In the genomic region with DNA sequence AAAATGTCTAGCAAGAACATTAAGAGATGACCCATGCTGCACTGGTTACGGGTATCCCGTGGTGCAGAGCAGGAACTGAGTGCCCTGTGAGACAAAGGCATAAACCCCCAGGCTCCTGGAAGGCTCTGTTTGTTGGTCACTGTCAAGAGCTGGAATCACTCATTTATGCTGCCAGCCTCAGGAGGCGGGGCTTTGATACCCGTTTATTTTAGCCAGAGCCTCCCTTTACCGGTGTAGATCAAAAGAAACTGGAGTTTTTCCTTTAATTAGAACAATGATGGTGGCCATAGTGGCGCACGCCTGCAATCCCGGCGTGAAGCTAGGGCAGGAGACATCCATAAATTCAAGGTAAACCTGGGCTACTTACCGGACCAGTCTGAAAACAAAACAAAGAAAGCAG, we compare ENCODE assay signal across 23 mouse cellular contexts. TPM values are rescaled to one million over a fixed set of nuclear protein-coding genes. Genes with fewer than 3 reads are reported as not detected.
DNase-seq lines count a peak whose midpoint lies in the region; ATAC-seq and TF ChIP-seq lines count a peak whose summit lies in the region.
"Had no signal": no experiment of that assay in that cellular context is flagged by ENCODE, and none has a peak within 500 bp of the region (broad histone marks: within the 10 kb centered on the region; RNA-seq: fewer than 3 reads in every experiment).

No protein-coding gene starts in this region.

- H3K9me3 ChIP-seq in erythroblast, embryonic 14.5 days (ENCODE audit: control insufficient read depth, low read length): no peaks in the 10 kb centered on the region
- no peaks in the 10 kb centered on the region for H3K9me3 ChIP-seq in heart, embryonic 13.5 days
- H3K9me3 ChIP-seq in ES-E14 (ENCODE audit: control insufficient read depth, insufficient read depth, low read depth, low read length): no peaks in the 10 kb centered on the region
- no peaks in the 10 kb centered on the region for H3K9me3 ChIP-seq in forebrain, embryonic 13.5 days (replicated peaks)
- H3K9me3 ChIP-seq: embryonic facial prominence, embryonic 13.5 days; forebrain, embryonic 15.5 days; hindbrain, embryonic 15.5 days had no signal

- DNase-seq in heart, adult 9 months (ENCODE audit: low spot score in 2 of 2): no peak
- DNase-seq in ES-E14 (ENCODE audit: low read depth, low spot score): no peak
- DNase-seq: adrenal gland, postnatal 14 days; B cell, adult 2 months; cerebellum, adult 11-12 months; cerebellum, adult 9-11 months; cerebellum, postnatal 36 days; gastrocnemius, postnatal 14 days; kidney, adult 8-10 months had no signal

- no peak overlapping the region for H3K27ac ChIP-seq in heart, embryonic 13.5 days (replicated peaks)
- peak overlapping the region; percentile 22; the same call in 1 of the 2 replicates for H3K27ac ChIP-seq in ES-E14 (ENCODE audit: insufficient read depth, low read depth, low read length, poor library complexity, severe bottlenecking)
- H3K27ac ChIP-seq in forebrain, embryonic 13.5 days: no peak overlapping the region
- H3K27ac ChIP-seq: forebrain, embryonic 10.5 days; forebrain, embryonic 15.5 days; hindbrain, embryonic 15.5 days had no signal

- in situ Hi-C loops in ES-E14 (cut with MboI; ENCODE audit: low sequenced_read_pairs in 2 of 2, unreplicated experiment in 2 of 2): no loop called here

- H3K27me3 ChIP-seq in erythroblast, embryonic 14.5 days (ENCODE audit: control insufficient read depth): no peaks in the 10 kb centered on the region
- H3K27me3 ChIP-seq in heart, embryonic 13.5 days (replicated peaks): no peaks in the 10 kb centered on the region
- no peaks in the 10 kb centered on the region for H3K27me3 ChIP-seq in forebrain, embryonic 13.5 days
- H3K27me3 ChIP-seq: embryonic facial prominence, embryonic 13.5 days; forebrain, embryonic 15.5 days; hindbrain, embryonic 15.5 days had no signal

- H3K4me3 ChIP-seq in erythroblast, embryonic 14.5 days (replicated peaks): peak overlapping the region; percentile 43
- H3K4me3 ChIP-seq in heart, embryonic 13.5 days: no peak overlapping the region
- H3K4me3 ChIP-seq in ES-E14 (ENCODE audit: insufficient read depth in 1 of 2, low read depth in 1 of 2, low read length in 2 of 2, poor library complexity in 1 of 2, severe bottlenecking in 1 of 2): peak overlapping the region; percentile 55 to 65; a peak in 3 of 4 replicates
- H3K4me3 ChIP-seq in forebrain, embryonic 13.5 days: no peak overlapping the region
- H3K4me3 ChIP-seq: embryonic facial prominence, embryonic 13.5 days; forebrain, embryonic 10.5 days; forebrain, embryonic 15.5 days; hindbrain, embryonic 15.5 days had no signal

- peaks cover 2% of the 10 kb centered on the region; the same call in 1 of the 2 replicates for H3K36me3 ChIP-seq in erythroblast, embryonic 14.5 days (ENCODE audit: control insufficient read depth)
- H3K36me3 ChIP-seq in heart, embryonic 13.5 days: peaks cover 17% of the 10 kb centered on the region
- peaks cover 10% of the 10 kb centered on the region; the same call in 1 of the 2 replicates for H3K36me3 ChIP-seq in ES-E14 (ENCODE audit: control insufficient read depth, insufficient read depth, low read length, poor library complexity, severe bottlenecking)
- H3K36me3 ChIP-seq in forebrain, embryonic 13.5 days (ENCODE audit: poor library complexity, severe bottlenecking): peaks cover 7% of the 10 kb centered on the region; the same call in 1 of the 2 replicates
- H3K36me3 ChIP-seq: forebrain, embryonic 15.5 days; hindbrain, embryonic 15.5 days had no signal

- peak overlapping the region; percentile 4 for H3K4me2 ChIP-seq in heart, embryonic 13.5 days
- no peak overlapping the region for H3K4me2 ChIP-seq in forebrain, embryonic 13.5 days
- H3K4me2 ChIP-seq: embryonic facial prominence, embryonic 13.5 days; forebrain, embryonic 15.5 days; hindbrain, embryonic 15.5 days had no signal

- peaks cover 19% of the 10 kb centered on the region for H3K4me1 ChIP-seq in erythroblast, embryonic 14.5 days (ENCODE audit: control insufficient read depth)
- H3K4me1 ChIP-seq in heart, embryonic 13.5 days: peaks cover 87% of the 10 kb centered on the region
- peaks cover 12 to 22% of the 10 kb centered on the region in 2 experiments for H3K4me1 ChIP-seq in ES-E14 (ENCODE audit: control insufficient read depth in 2 of 2, insufficient read depth in 2 of 2, low read length in 2 of 2, poor library complexity in 1 of 2)
- peaks cover 20% of the 10 kb centered on the region for H3K4me1 ChIP-seq in forebrain, embryonic 13.5 days

- H3K9ac ChIP-seq in heart, embryonic 13.5 days: no peak overlapping the region
- peak overlapping the region; percentile 74; the same call in 1 of the 2 replicates for H3K9ac ChIP-seq in ES-E14 (ENCODE audit: insufficient read depth, low read depth, low read length, poor library complexity, severe bottlenecking)
- no peak overlapping the region for H3K9ac ChIP-seq in forebrain, embryonic 13.5 days
- H3K9ac ChIP-seq: embryonic facial prominence, embryonic 13.5 days; forebrain, embryonic 15.5 days; hindbrain, embryonic 15.5 days had no signal

- WGBS in heart, embryonic 13.5 days: 86% methylated on average over 10 of the region's 10 CpGs
- 93% methylated on average over 10 of the region's 10 CpGs for whole genome bisulfite sequencing in forebrain, embryonic 13.5 days

- ATAC-seq in erythroblast, adult 5-6 weeks (replicated peaks; ENCODE audit: low FRiP score, poor library complexity, severe bottlenecking): no peak
- ATAC-seq in heart, embryonic 13.5 days (ENCODE audit: extremely low read depth, insufficient number of reproducible peaks, low FRiP score, low TSS enrichment): no peak
- ATAC-seq in forebrain, embryonic 13.5 days: no peak
- ATAC-seq in activated CD4-positive, CD25-positive, alpha-beta regulatory T cell, adult 4 months: no peak
- ATAC-seq: CD4-positive, CD25-positive, alpha-beta regulatory T cell, adult 4 months; forebrain, embryonic 15.5 days; intestine, postnatal 0 days had no signal

TF ChIP-seq in ES-E14, 5 proteins besides CTCF, POLR2A, EP300 and RAD21:
- TF ChIP-seq ZNF384 (IDR thresholded peaks at IDR 0.05; ENCODE audit: low read depth, low read length) (no peak), ZC3H11A (IDR thresholded peaks at IDR 0.05; ENCODE audit: borderline replicate concordance, low read depth, low read length) (no peak), MAFK (IDR thresholded peaks at IDR 0.05; ENCODE audit: insufficient read depth, low read depth, low read length) (no peak), CHD2 (IDR thresholded peaks at IDR 0.05; ENCODE audit: low read depth, low read length) (no peak), HCFC1 (IDR thresholded peaks at IDR 0.05; ENCODE audit: borderline replicate concordance, insufficient read depth, low read length) (no peak)
TF ChIP-seq in ES-E14: peak in this region for 0.

RNA-seq across cellular contexts. Expression of a gene that starts 12.7 kb away (rescaled TPM):
- polyA plus RNA-seq in erythroblast, embryonic 14.5 days (2012): 0.07 TPM in 2 replicates
- total RNA-seq in erythroblast, adult 5-6 weeks (2015; ENCODE audit: low replicate concordance): 13.8 and 16.3 TPM in 2 replicates
- 8.9 and 15.3 TPM in 2 replicates for total RNA-seq in erythroblast, adult 5-6 weeks (2017; ENCODE audit: low replicate concordance)
- polyA plus RNA-seq in heart, embryonic 13.5 days (2015; fragmentation: Nextera tagmentation; extraction: Ambion mirVana): 13.8 and 14.4 TPM in 2 replicates
- 45.6 and 47.5 TPM in 2 replicates for total RNA-seq in ES-E14 (2012; rRNA removed)
- 7.6 and 8.3 TPM in 2 replicates for polyA plus RNA-seq in forebrain, embryonic 13.5 days (2015; fragmentation: Nextera tagmentation; extraction: Ambion mirVana)
- polyA plus RNA-seq in activated CD4-positive, CD25-positive, alpha-beta regulatory T cell, adult 4 months (2017; shearing (Covaris generic)): 10 to 100 TPM; 12.1 to 12.4 TPM

RNA-seq across cellular contexts. Expression of a gene that starts 57.8 kb away (rescaled TPM):
- polyA plus RNA-seq in erythroblast, embryonic 14.5 days (2012): not detected in 2 replicates
- total RNA-seq in erythroblast, adult 5-6 weeks (2015; ENCODE audit: low replicate concordance): not detected in 2 replicates
- total RNA-seq in erythroblast, adult 5-6 weeks (2017; ENCODE audit: low replicate concordance): not detected in 2 replicates
- polyA plus RNA-seq in heart, embryonic 13.5 days (2015; fragmentation: Nextera tagmentation; extraction: Ambion mirVana): 41.7 and 48.9 TPM in 2 replicates
- total RNA-seq in ES-E14 (2012; rRNA removed): 0.32 TPM in 1 of 2 replicates, not detected in the other
- not detected in 2 replicates for polyA plus RNA-seq in forebrain, embryonic 13.5 days (2015; fragmentation: Nextera tagmentation; extraction: Ambion mirVana)
- polyA plus RNA-seq in activated CD4-positive, CD25-positive, alpha-beta regulatory T cell, adult 4 months (2017; shearing (Covaris generic)): not detected
- total RNA-seq: adrenal gland, adult 18-20 months; adrenal gland, postnatal 14 days had no signal
- polyA plus RNA-seq: CD4-positive, CD25-positive, alpha-beta regulatory T cell, adult 4 months; forebrain, embryonic 10.5 days; gonadal fat pad, adult 2 months; hindbrain, embryonic 11.5 days had no signal

Comparison
In these comparisons a context has a peak if more than half of its experiments do, and no peak if none do; other contexts are left out.
1. H3K4me3 ChIP-seq: peak in erythroblast, embryonic 14.5 days (single experiment) and ES-E14 (2 of 2); none in heart, embryonic 13.5 days (single experiment) and forebrain, embryonic 13.5 days (single experiment).
2. RNA of a gene that starts 57.8 kb away (polyA plus RNA-seq): 41.7 to 48.9 TPM in heart, embryonic 13.5 days; not detected in forebrain, embryonic 13.5 days, not detected in erythroblast, embryonic 14.5 days and not detected in activated CD4-positive, CD25-positive, alpha-beta regulatory T cell, adult 4 months; every median in the first group is over 10 times any median in the second.